Mouse (Mus musculus) erythroblast, adult 5-6 weeks (primary cell): ENCODE data around the gene Isx. TPM values are rescaled to one million over a fixed set of nuclear protein-coding genes. Genes with fewer than 3 reads are reported as not detected.

Experiments
- ATAC-seq: replicated peaks from 2 replicates; pipeline ENCODE4 v1.8.0; 2016; ENCODE audit warnings: moderate number of reproducible peaks, mild to moderate bottlenecking, moderate TSS enrichment, inconsistent platforms; ENCODE audit not compliant: poor library complexity, low FRiP score, severe bottlenecking
- total RNA-seq, 2 experiments: library from RNA; stranded (forward) in 1 of 2; stranded (reverse) in 1 of 2; fragments of 150-400 nt in 1 of 2; fragments of 200-764, 138-1000 nt in 1 of 2; gene quantifications; 2 replicates each; pipeline versions ENCODE4 v1.2.3 to v1.2.4; 2015 to 2017; ENCODE audit warnings: low replicate concordance in 2 of 2

The Isx gene
- total RNA-seq (2015; ENCODE audit: low replicate concordance) (not detected in 2 replicates), total RNA-seq (2017; ENCODE audit: low replicate concordance) (not detected in 2 replicates)

DNA sequence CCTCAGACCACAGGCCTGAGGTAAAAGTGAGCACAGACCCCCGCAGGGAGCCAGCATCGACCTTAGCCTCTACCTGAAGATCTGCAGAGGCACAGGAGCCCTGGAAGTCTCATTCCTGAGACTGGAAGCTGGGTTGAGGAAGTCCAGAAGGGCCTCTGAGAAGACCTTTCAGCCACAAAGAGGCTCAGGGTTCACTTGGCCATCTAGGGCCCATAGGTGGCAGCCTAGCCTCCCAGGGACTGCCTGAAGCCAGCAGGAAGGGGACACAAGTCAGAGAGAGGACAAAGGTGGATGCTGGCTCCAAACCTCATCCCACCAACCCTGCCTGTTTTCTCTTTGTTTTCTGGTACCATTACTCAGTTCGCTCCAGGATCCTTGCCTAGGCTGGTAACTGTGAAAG lies at the start of gene Isx:
Gene Isx, plus strand, starts transcription at position 234 of the 400 bp plus-strand sequence.
- no peak for ATAC-seq

DNA sequence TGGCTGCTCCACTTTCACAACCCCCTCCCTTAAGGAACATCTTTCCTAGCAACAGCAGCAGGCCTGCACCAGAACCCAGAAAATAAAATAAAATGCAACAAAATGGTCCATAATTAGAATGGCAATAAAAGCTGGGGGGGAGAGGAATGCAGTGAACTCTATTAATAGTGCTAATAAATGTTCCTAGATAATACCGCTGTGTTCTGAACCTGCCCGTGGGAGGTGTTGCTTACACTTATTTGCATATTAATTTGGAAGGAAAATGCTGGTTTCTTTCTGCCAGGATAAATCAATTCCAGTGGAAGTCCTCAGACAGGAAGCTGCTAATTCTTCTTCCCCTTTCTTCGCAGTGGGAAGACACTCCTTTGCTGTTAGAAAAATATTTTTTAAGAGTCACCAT lies 45.3 kb upstream of the Isx start:
- no peak for ATAC-seq

DNA sequence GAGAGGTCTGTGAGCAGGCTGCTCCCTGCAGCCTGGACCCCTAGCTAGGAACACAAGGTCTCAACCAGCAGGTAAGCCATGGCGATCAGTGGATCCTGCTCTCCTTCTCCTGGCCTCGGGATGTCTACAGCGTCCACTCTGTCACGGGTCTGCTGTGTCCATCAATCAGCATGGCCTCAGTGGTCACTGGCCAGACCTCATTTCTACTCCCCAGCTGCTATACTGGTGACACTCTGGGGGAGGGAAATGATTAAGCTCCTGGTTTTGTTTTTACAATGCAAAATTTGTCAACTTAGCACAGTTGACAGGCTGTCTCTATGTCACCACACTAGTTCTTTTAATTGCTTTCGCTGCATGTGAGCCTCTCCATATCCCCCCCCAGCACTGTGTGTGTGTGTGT lies 41.7 kb upstream of the Isx start:
- ATAC-seq: no peak

DNA sequence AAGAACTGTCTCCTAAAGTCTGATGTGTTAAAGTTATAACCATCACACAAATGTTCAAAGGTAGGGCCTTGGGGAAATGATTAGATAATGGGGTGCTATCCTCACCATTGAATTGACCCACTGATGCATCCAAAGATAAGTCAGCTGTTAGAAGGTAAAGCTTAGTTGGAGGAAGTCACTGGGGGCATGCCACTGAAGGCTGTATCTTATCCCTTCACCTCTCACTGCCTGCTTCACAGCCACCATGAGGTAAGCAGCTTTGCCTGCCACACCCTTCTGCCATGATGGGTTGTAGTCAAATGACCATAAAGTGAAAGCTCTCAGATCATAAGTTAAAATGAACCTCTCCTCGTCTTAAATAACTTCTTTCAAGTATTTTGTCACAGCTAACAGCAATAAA lies 38.7 kb upstream of the Isx start:
- no peak for ATAC-seq

DNA sequence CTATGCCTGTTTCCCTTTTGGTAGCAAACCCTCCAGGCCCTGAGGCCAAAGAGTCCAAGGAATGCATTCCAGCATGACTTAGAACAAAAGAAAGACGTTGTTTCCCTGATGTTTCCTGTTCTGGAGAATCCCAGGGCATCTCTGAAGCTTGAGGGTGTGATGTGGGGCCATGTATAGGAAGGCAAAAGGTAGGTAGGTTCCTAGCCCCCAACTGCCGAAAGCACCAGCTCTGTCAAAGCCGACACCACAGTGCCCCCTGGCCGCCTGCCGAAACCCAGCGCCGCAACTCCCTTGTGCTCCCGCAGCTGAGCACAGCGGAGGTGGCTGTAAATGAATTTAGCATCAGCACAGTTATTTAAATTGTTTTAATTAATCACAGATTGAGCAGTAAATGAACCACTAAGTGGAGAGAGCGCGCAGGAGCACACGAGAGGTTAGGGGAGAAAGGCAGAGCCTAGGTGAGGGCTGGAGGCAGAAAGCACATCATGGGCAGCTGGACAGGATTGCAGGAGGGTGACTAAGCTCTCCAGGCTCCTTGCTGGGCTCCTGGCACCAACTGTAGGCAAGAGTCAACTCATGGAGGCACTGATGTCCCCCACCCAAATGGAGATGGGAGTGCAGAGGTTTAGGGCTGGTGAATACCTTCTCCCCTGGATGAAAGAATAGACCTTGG lies 25.5 kb upstream of the Isx start:
- ATAC-seq: no peak

DNA sequence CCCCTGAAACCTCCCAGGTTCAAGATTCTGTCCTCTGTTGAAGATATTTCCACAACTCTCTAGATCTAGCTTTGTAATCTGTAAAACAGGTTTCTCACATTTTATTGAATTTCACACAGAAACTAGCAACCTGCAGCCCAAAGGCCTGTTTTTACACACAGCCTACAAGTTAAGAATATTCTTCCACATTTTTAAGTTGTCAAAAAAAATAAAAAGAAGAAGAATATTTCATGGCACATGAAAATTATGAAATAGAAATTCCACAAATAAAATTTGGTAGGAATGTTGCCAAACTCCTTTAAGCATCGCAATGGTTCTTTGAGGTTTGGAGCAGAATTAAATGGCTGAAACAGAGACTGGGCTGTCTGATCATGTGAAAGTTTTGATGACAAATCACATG lies 24.3 kb upstream of the Isx start:
- no peak for ATAC-seq

DNA sequence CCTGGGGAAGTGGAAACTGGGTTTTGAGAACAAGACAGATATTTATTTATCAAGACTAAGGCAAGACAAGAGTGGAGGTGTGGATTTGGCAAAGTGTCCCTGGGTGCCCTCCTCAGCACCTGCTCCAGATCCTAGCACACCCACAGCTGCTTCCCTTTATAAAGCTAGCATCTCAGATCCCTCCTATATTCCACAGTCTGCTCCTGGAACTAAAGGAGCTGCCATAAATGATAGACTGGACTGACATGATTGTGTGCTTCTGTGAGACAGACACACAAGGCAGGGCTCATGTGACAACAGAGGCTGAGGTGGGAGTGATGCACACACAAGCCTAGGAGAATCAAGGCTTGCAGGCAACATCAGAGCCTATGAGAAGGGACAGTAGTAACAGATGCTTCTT lies 22.0 kb upstream of the Isx start:
- ATAC-seq: no peak

DNA sequence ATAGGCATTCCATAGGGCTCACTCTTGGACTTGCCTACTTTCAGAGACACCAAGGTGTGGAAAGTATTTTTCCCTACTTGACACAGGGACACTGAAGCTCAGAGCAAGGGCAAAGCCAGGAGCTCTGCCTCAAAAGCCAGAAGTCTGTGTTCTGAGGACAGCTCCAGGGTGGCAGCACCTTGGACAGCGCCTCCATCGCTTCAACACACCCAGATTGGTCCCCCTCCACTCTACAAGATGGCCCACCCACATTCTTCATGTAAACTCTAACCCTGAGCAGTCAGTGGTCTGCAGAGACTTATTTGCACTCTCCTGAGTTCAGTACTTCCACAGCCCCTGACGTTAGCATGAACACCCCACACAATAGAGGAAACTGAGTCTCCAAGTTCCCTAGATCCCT lies 21.1 kb upstream of the Isx start:
- ATAC-seq: no peak

DNA sequence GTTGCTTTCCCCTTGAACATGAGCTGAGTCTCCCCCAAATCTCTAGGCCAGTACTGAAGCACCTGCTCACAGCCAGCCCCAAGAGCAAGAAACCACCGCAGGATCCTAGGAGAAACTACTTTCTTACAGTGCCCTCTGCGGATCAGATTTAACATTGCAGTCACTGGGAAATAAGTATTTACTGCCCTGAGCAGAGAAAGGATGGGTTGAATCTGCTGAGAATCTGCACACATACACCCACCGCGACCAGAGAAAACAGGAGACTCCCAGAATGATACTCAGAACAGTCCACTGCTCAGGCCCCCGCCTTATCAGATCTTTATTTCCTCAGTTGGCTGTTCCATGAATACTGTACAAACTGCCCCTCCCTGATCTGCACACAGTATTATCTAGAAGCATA lies 19.5 kb upstream of the Isx start:
- no peak for ATAC-seq

DNA sequence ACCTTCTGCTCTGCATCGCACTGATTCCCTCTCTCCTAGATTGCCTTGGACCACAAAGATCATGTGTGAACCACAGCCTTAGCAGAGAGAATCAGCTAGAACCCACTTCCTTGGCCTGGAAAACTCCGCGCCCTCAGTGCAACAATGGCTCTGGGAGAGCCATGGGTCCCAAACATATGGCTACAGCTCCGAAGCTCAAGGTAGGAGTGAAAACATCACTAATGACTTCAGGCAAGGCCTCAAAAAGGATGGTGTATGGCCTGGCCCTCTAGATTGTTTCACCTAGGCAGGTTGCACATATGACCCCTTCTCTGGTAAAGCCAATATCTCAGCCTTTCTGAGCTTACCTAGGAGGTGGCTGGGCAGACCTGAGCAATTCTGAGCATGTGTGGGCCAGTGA lies 18.2 kb upstream of the Isx start:
- no peak for ATAC-seq

DNA sequence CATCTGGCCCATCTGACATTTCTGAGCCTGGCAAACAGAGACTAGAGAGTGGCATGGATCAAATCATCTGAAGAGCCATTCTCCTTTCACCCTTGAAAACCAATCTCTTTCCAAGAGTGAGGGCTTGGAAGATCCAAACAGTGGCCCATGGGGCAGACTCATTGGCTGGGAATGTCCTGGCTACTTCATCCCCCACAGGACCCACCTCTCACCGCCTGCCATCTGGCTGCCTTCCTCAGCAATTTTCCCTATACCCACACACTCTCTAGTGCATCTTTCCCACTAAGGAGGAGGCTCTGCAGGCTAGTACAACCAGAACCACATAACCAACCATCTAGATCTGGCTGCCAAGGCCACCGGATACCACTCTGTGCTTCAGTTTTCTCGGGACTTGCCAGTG lies 17.6 kb upstream of the Isx start:
- no peak for ATAC-seq

DNA sequence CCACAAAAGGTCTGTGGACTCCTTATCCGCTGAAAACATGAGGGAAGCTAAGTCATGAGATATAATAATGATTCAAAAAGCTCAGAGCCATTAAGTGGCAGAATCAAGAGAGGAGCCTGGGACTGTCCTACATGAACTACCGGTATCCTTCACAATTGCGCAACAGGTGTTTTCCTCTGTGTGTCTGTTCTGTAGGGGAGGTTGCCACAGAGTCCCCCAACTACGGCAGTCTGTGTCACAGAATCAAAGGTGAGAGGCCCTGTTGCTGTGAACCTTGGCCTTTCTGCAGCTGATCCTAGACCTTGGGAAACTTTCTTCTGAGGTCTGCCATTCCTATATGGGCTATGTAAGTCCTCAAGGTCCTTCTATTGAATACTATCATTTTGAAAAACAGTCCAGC lies 13.7 kb upstream of the Isx start:
- ATAC-seq: no peak

DNA sequence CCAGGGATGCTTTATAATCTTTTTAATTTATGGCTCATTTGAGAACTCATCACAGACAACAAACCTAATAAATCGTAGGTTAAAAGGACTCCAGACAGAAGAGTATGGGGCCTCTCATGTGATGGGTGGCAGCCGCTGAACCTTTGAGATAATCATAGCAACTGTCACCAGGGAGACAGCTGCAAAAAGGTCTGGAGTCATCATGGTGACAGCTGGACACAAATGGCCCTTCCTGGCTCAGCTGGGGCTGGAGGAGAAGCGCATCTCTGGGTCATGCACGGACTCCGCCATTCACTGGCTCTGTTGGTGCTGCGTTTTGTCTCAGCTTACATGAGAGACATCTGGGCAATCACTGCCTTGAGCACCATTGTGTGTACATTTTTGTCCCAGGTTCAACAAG lies 12.5 kb upstream of the Isx start:
- ATAC-seq: no peak

DNA sequence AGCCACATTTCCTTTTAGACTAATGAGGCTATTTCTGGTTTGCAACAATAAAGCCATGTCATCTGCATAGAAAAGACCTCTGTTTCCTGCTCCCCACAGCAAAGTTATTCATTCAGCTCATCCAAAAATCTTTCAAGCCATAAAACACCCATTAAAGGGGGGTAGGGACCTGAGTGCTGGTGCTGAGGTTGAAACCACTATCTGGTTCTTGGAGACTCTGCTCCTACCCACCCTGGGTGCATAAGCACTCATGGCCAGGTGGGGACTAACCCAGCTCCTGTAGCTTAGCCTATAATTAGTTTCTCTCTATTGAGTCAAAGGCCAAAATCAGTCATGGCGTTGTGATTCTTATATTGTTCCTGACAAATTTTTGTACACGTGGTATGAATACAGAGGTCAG lies 10.4 kb upstream of the Isx start:
- no peak for ATAC-seq

DNA sequence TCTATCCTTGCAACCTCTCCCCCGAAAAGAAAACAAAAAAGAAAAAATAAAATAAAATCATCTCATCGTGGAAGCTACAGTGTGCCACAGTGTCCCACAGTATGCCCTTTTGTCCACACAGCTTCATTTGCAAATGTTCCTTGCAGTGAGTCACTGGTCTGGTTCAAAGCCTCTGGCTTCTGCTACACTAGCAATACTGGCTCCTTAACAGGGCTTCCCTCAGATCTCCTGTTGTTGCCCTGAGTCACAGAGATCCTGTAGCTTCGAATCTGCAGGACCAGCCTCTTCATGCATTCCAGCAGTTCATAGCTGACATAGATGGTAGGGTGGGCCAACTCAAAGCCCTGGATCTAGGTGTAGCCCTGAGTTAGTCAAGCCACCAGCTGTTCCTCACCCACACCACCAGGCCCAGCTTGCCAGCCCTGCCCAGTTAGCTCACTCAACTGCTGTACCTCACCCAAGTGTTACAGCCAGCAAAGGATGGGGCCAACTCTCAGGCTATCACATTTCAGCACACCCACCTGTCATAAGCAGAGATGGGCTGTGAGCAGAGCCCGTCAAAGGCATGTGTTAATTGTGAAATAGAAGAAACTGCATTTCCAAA lies 2.5 kb upstream of the Isx start:
- ATAC-seq: no peak

DNA sequence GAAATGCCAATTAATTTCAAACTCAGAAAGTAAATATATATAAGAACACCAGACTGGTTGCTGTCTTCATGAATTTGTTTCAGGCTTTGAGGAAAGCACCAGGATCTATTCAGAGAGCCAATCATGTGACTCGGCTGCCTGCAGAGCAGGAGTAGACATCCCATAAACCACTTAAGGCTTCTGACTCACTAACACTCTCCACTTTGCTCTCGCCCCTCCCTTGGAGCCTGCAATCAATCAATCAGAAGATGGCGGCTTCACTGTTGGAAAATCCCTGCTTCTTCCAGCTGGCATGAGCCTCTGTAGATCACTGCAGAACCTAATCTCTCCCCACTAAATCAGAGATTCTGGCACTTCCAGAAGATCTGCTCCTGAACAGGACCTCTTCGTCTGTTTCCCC lies 1.3 kb upstream of the Isx start:
- no peak for ATAC-seq

DNA sequence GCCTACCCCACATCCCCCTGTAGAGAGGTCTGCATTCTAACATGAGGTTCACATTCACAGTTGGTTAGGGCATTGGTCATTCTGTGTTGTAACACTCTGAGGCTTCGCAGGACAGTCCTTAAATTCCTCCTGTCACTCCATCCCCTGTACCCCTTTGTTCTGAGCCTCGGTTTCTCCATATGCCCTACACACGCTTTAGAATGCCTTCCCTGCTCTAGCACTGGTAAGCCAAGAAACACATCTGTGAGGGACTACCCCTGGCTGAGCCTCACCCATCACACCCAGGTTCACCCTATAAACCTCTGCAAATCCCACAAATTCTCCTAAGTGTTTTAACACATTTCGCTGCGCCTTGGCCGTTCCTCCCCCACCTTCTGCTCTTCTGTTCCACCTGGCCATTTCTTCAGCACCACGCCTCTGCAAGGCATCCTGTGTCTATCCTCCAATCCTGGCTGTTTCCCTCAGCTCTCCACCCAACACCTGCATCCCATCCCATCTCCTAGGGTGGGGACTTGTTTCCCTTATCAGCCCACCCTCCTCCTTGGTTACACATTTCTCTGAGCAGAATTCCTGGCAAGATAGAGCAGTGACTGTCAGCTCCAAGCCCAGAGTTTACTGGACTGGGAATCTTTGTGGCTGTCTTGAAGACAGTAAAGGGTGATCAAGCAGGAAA lies 686 bp upstream of the Isx start:
- ATAC-seq: no peak

DNA sequence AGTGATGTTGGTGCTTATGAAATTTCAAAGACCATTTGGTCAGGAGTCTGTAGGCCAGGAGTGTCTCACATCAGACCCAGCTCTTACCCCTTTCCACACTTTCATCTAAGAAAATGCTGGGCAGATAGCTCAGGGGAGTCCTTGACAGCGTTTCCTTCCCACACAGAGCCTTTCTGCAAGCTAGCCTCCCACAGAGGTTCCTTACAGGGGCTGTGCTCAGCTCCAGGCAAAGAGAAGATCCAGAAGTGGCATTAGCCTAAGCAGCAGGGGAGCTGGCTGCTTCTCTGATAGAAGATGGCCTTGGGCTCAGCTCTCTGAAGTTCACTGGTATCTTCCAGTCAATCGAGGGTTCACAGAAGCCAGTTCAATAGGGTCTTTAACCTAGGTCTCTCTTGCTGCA lies 1.6 kb downstream of the Isx start:
- no peak for ATAC-seq

DNA sequence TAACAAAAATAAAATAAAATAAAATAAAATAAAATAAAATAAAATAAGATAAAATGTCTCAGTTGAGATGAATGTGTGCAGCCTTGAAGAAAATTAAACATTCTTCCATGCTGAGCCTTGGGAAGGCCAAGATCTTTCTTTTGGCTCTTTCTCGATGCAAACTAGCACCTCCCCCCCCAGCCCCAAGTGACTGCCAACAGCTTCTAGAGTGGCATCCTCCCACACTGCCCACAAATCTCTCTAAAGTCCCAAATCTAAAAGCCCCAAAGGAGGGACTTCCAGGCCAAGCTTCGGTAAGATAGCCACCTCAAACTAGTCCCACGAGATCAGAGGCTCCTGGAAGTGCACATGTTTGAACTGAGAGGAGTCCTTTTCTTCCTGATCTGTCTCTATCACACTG lies 5.7 kb downstream of the Isx start:
- no peak for ATAC-seq

DNA sequence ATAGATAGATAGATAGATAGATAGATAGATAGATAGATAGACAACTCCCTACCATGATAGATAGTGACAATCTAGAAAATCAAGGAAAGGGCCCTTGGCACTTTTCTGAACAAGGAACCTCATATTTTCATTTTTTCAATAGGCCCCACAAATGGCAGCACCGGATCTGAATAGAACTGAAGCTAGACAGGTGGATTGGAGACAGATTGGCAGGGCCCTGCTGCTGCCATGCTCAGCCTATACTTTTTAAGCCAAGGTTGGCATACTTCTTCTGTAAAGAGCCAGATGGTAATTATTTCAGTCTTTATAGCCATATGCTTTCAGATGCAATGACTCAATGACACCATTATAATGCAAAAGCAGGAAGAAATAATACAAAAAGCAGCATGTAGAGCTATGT lies 15.8 kb downstream of the Isx start:
- ATAC-seq: no peak

DNA sequence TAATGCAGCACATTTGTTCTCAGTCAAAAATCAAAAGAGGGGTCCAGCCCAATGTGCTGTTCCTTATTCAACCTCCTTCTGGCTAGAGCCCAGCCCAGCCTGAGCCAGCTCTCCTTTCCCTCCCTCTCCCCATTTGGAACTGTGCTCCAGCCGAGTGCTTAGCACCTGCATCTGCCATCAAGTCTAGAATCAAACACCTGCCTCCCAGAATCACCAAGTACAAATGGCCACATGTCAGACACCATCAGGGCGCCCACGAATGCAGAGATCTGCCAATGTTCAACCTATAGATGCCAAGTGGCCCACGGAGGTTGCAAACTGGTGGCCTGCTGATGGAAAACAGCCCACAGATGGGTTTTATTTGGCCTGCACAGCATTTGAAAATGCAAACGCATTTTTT lies 18.1 kb downstream of the Isx start:
- ATAC-seq: no peak

DNA sequence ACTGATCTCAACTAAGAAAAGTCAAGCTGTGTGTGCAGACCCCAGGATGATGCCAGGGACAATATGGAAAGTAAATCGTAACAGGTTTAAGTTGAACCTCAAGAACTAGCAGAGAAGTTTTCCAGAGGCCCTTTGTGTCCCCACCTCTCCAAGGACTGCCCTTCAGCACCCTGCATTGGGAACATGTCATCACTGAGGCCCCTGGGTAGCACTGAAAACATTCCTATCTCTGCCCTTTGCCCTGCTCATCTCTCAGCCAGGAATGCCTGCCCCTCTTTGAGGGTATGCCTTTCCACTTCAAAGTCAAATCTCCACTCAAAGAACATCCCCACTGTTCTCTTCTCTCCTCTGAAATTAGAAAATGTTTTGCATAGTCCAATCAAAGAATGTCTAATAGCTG lies 23.3 kb downstream of the Isx start:
- no peak for ATAC-seq
